Mouse (Mus musculus) small intestine, adult 2 months (tissue): ENCODE data around the gene Gm17018. TPM values are rescaled to one million over a fixed set of nuclear protein-coding genes. Genes with fewer than 3 reads are reported as not detected.

Source experiments
- H3K27ac ChIP-seq: fragments of 200-500 bp; 2 replicates; pipeline ENCODE4 v1.5.1; 2012; ENCODE audit warnings: low read depth, low read length, control low read depth, inconsistent platforms; ENCODE audit not compliant: insufficient read depth
- H3K27me3 ChIP-seq: fragments of 200-500 bp; 2 replicates; pipeline ENCODE4 v1.6.1; 2012; ENCODE audit warnings: mild to moderate bottlenecking, moderate library complexity, low read length, inconsistent platforms; ENCODE audit not compliant: control insufficient read depth, insufficient read depth
- H3K36me3 ChIP-seq: fragments of 200-500 bp; 2 replicates; pipeline ENCODE4 v1.6.1; 2012; ENCODE audit warnings: mild to moderate bottlenecking, low read length, control low read depth, inconsistent platforms; ENCODE audit not compliant: control insufficient read depth, insufficient read depth
- H3K4me1 ChIP-seq: fragments of 200-500 bp; 2 replicates; pipeline ENCODE4 v1.6.1; 2012; ENCODE audit warnings: low read length, inconsistent platforms, mixed read lengths; ENCODE audit not compliant: control insufficient read depth, insufficient read depth, insufficient read length
- H3K4me3 ChIP-seq: fragments of 200-500 bp; 2 replicates; pipeline ENCODE4 v1.5.1; 2012; ENCODE audit warnings: low read depth, mild to moderate bottlenecking, control low read depth, inconsistent platforms, low read length, moderate library complexity
- CTCF ChIP-seq: fragments of 200-500 bp; IDR thresholded peaks from 2 replicates; pipeline ENCODE4 v1.5.1; 2012; ENCODE audit warnings: low read depth, mild to moderate bottlenecking, control low read depth, inconsistent platforms, low read length, moderate library complexity, mixed read lengths; ENCODE audit not compliant: insufficient replicate concordance, insufficient read length; ENCODE audit errors: extremely low read depth
- POLR2A ChIP-seq: fragments of 200-500 bp; IDR thresholded peaks from 2 replicates; pipeline ENCODE4 v1.6.1; 2012; ENCODE audit warnings: low read depth, mild to moderate bottlenecking, control low read depth, inconsistent platforms, low read length, moderate library complexity
- WGBS: fragments of 180-500 bp; shearing (Covaris S2); methylation state at CpG from one replicate; pipeline ENCODE4 v1.1.7; 2018; 5-methylcytosine and 5-hydroxymethylcytosine counted together
- polyA plus RNA-seq: library from polyadenylated mRNA; depleted of rRNA; stranded (reverse); fragments of >200 nt; gene quantifications from 2 replicates; pipeline ENCODE4 v1.2.3, GENCODE M21; 2012; rRNA removed

Gm17018 gene
- polyA plus RNA-seq, 1 experiment = 3.0 TPM

- H3K4me3 ChIP-seq = no peak overlapping the region
- no peaks in the 10 kb centered on the region; the same call in 1 of the 2 replicates for H3K4me1 ChIP-seq
- no peak overlapping the region for H3K27ac ChIP-seq
- peaks cover 6% of the 10 kb centered on the region; the same call in 1 of the 2 replicates for H3K36me3 ChIP-seq
- 97% methylated on average over 3 of the region's 3 CpGs for WGBS
- TF ChIP-seq CTCF (no peak), POLR2A (no peak)
- no peaks in the 10 kb centered on the region for H3K27me3 ChIP-seq
Measured at GRCm38 (mm10) chr19:45629219-45629618, 68.8 kb downstream of the Gm17018 start.

Other genes with a start within 250 kb of the Gm17018 start
- 2.3 and 4.2 TPM in 2 replicates for gene Btrc, start 196.9 kb upstream of the Gm17018 start, polyA plus RNA-seq
- gene Poll, start 84 bp upstream of the Gm17018 start, polyA plus RNA-seq = 4.2 and 7.2 TPM in 2 replicates
- gene Fbxw4, start 99.7 kb downstream of the Gm17018 start, polyA plus RNA-seq = 23.9 and 44.8 TPM in 2 replicates
- gene Fgf8, start 182.3 kb downstream of the Gm17018 start, polyA plus RNA-seq = not detected in 2 replicates
- gene Npm3, start 189.0 kb downstream of the Gm17018 start, polyA plus RNA-seq = 12.9 and 24.5 TPM in 2 replicates
- 3.4 and 8.3 TPM in 2 replicates for gene Mgea5, start 223.2 kb downstream of the Gm17018 start, polyA plus RNA-seq